Mouse (Mus musculus) spleen, adult 2 months (tissue): Measurements from ENCODE around the gene Auts2.

ENCODE experiments used
- CTCF ChIP-seq: fragments of 200-500 bp; IDR thresholded peaks from 2 replicates; pipeline ENCODE4 v1.5.1; 2011; ENCODE audit warnings: mild to moderate bottlenecking, inconsistent platforms; ENCODE audit not compliant: insufficient read depth, insufficient read length, insufficient replicate concordance; ENCODE audit errors: extremely low read depth
- POLR2A ChIP-seq: fragments of 200-500 bp; IDR thresholded peaks from 2 replicates; pipeline ENCODE4 v1.6.1; 2011; ENCODE audit warnings: low read depth, low read length, inconsistent platforms

GRCm38 (mm10) chr5:131913562-131913961 lies 629.6 kb downstream of the Auts2 start:
- TF ChIP-seq POLR2A: no peak
- no peak for TF ChIP-seq CTCF
